In genomic region chr6:137144526-137144840, GRCm38 (mm10) we compare ENCODE assay signal across 14 mouse cellular contexts. TPM values are rescaled to one million over a fixed set of nuclear protein-coding genes. Genes with fewer than 3 reads are reported as not detected.
DNase-seq lines count a peak whose midpoint lies in the region; ATAC-seq and TF ChIP-seq lines count a peak whose summit lies in the region.
"Had no signal": no experiment of that assay in that cellular context is flagged by ENCODE, and none has a peak within 500 bp of the region (broad histone marks: within the 10 kb centered on the region; RNA-seq: fewer than 3 reads in every experiment).

No protein-coding gene starts in this region.

- H3K4me1 ChIP-seq in heart, embryonic 13.5 days: peaks cover 53% of the 10 kb centered on the region
- H3K4me1 ChIP-seq in heart, adult 2 months (ENCODE audit: control insufficient read depth, insufficient read depth, low read length): peaks cover 4% of the 10 kb centered on the region
- H3K4me1 ChIP-seq in heart, postnatal 0 days (ENCODE audit: control insufficient read depth, insufficient read depth): peaks cover 15% of the 10 kb centered on the region

- H3K36me3 ChIP-seq in heart, embryonic 13.5 days: no peaks in the 10 kb centered on the region
- no peaks in the 10 kb centered on the region for H3K36me3 ChIP-seq in heart, adult 2 months (ENCODE audit: control insufficient read depth, insufficient read depth, low read length)
- H3K36me3 ChIP-seq in heart, postnatal 0 days (replicated peaks; ENCODE audit: control insufficient read depth, insufficient read depth, low read length): no peaks in the 10 kb centered on the region
- H3K36me3 ChIP-seq: forebrain, embryonic 15.5 days had no signal

- no peak overlapping the region for H3K4me2 ChIP-seq in heart, embryonic 13.5 days
- H3K4me2 ChIP-seq in heart, postnatal 0 days (ENCODE audit: low read depth, low read length): no peak overlapping the region
- H3K4me2 ChIP-seq: forebrain, embryonic 15.5 days had no signal

- H3K9me3 ChIP-seq in heart, embryonic 13.5 days: no peaks in the 10 kb centered on the region
- H3K9me3 ChIP-seq in heart, postnatal 0 days (replicated peaks; ENCODE audit: control insufficient read depth, low read length): no peaks in the 10 kb centered on the region
- H3K9me3 ChIP-seq: forebrain, embryonic 15.5 days had no signal

- H3K4me3 ChIP-seq in heart, embryonic 13.5 days: no peak overlapping the region
- no peak overlapping the region for H3K4me3 ChIP-seq in heart, adult 2 months
- no peak overlapping the region for H3K4me3 ChIP-seq in heart, postnatal 0 days (ENCODE audit: low read depth, low read length)
- H3K4me3 ChIP-seq: forebrain, embryonic 15.5 days had no signal

- no peak for TF ChIP-seq CTCF in heart, adult 2 months (IDR thresholded peaks at IDR 0.05)
- no peak for TF ChIP-seq CTCF in heart, postnatal 0 days (IDR thresholded peaks at IDR 0.05; ENCODE audit: low read depth)

- intact Hi-C loops in heart, adult 2 months (cut with DNase I): no loop called here

- no peak for DNase-seq in heart, adult 2 months
- peak; percentile 45 for DNase-seq in kidney, postnatal 10 days
- DNase-seq in kidney, adult 18-20 months: no peak
- no peak for DNase-seq in heart, postnatal 0 days (ENCODE audit: low spot score)
- peak; percentile 42 for DNase-seq in lung, postnatal 10 days
- no peak for DNase-seq in gastrocnemius, postnatal 10 days
- DNase-seq in retina, embryonic 14.5 days (ENCODE audit: low spot score): no peak
- DNase-seq: cerebellum, adult 9-11 months; kidney, adult 8-10 months; midbrain, embryonic 14.5 days; thymus, adult 2 months had no signal

- no peaks in the 10 kb centered on the region for H3K79me2 ChIP-seq in heart, adult 2 months (replicated peaks; ENCODE audit: control insufficient read depth, insufficient read depth, low read length)

- peak overlapping the region; percentile 44; the same call in 1 of the 2 replicates for H3K27ac ChIP-seq in heart, embryonic 13.5 days (replicated peaks)
- H3K27ac ChIP-seq in heart, adult 2 months: no peak overlapping the region; the same call in 1 of the 2 replicates
- 0 out of 2 replicates have a peak overlapping the region, but pooled peaks have one; percentile 5 for H3K27ac ChIP-seq in heart, postnatal 0 days (ENCODE audit: low read depth)
- H3K27ac ChIP-seq: forebrain, embryonic 15.5 days; macrophage had no signal

- no peak for TF ChIP-seq POLR2A in heart, adult 2 months (IDR thresholded peaks at IDR 0.05; ENCODE audit: insufficient read depth, low read depth, low read length)

- no peak for TF ChIP-seq EP300 in heart, adult 2 months (IDR thresholded peaks at IDR 0.05; ENCODE audit: insufficient read depth, low read depth, low read length)
- TF ChIP-seq EP300 in heart, postnatal 0 days (IDR thresholded peaks at IDR 0.05; ENCODE audit: low read depth): no peak

- no peak overlapping the region for H3K9ac ChIP-seq in heart, embryonic 13.5 days
- H3K9ac ChIP-seq in heart, adult 2 months (ENCODE audit: low read depth, low read length): no peak overlapping the region
- H3K9ac ChIP-seq in heart, postnatal 0 days (replicated peaks; ENCODE audit: low read depth, low read length): no peak overlapping the region
- H3K9ac ChIP-seq: forebrain, embryonic 15.5 days had no signal

- 69% methylated on average over 10 of the region's 10 CpGs for WGBS in heart, embryonic 13.5 days
- WGBS in heart, adult 2 months: 52% methylated on average over 10 of the region's 10 CpGs
- 70% methylated on average over 10 of the region's 10 CpGs for WGBS in heart, postnatal 0 days

- ATAC-seq in heart, embryonic 13.5 days (ENCODE audit: extremely low read depth, insufficient number of reproducible peaks, low FRiP score, low TSS enrichment): no peak
- ATAC-seq in heart, postnatal 0 days (ENCODE audit: insufficient read depth, low read depth): no peak
- ATAC-seq: forebrain, embryonic 15.5 days had no signal

- no peaks in the 10 kb centered on the region for H3K27me3 ChIP-seq in heart, embryonic 13.5 days (replicated peaks)
- no peaks in the 10 kb centered on the region for H3K27me3 ChIP-seq in heart, adult 2 months (ENCODE audit: control insufficient read depth, insufficient read depth, low read length)
- H3K27me3 ChIP-seq in heart, postnatal 0 days (ENCODE audit: control insufficient read depth, insufficient read depth, low read length): no peaks in the 10 kb centered on the region
- H3K27me3 ChIP-seq: forebrain, embryonic 15.5 days had no signal

RNA-seq across cellular contexts. Expression of gene Rerg, which starts 25.8 kb away (rescaled TPM):
- polyA plus RNA-seq in heart, embryonic 13.5 days (2015; fragmentation: Nextera tagmentation; extraction: Ambion mirVana): 4.5 and 5.2 TPM in 2 replicates
- total RNA-seq in heart, adult 2 months (2021): 1 to 10 TPM; 3.2 to 4.5 TPM
- 1.5 and 2.5 TPM in 2 replicates for polyA plus RNA-seq in heart, adult 2 months (2012; rRNA removed)
- total RNA-seq in heart, postnatal 0 days (2014; rRNA removed; ENCODE audit: low replicate concordance): 0.88 and 1.6 TPM in 2 replicates
- 4.3 and 5.1 TPM in 2 replicates for polyA plus RNA-seq in heart, postnatal 0 days (2015; fragmentation: Nextera tagmentation; extraction: Ambion mirVana)
- 1 to 10 TPM; 2.8 to 3.8 TPM for total RNA-seq in gastrocnemius, postnatal 10 days (2021)
- polyA plus RNA-seq: macrophage had no signal

Comparison
In these comparisons a context has a peak if more than half of its experiments do, and no peak if none do; other contexts are left out.
1. DNase-seq: peak in kidney, postnatal 10 days (single experiment) and lung, postnatal 10 days (single experiment); none in heart, adult 2 months (0 of 2), kidney, adult 18-20 months (single experiment), heart, postnatal 0 days (single experiment), gastrocnemius, postnatal 10 days (single experiment) and retina, embryonic 14.5 days (single experiment).